Mouse (Mus musculus): Measurements from ENCODE around the gene Pcnt. TPM values are rescaled to one million over a fixed set of nuclear protein-coding genes. Genes with fewer than 3 reads are reported as not detected.

Gene Pcnt
- polyA plus RNA-seq, 1 experiment from 2014 or later, result 5.4 TPM

DNA sequence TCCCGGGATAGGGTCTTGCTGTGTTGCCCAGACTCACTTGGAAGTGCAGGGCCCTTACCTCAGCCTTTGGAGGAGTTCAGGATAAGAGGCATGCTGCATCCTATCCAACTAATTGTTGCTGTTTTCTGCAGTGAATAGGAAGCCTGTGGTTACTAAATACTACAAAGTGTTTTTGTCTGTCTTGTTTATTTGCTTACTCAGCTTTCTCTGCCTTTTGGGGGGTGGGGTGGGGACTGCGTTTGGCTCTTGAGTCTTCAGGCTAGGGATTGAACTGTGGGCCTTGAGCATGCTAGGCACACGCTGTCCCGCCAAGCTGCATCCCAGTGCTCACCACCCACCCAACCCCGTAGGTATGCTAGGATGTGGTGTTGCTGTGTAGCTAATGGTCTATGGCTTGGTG lies 31.2 kb upstream of the Pcnt start:
- DNase-seq, result no peak
- no peak overlapping the region for H3K9ac ChIP-seq (replicated peaks)
- no peak overlapping the region for H3K4me3 ChIP-seq (ENCODE audit: low read depth, low read length)

DNA sequence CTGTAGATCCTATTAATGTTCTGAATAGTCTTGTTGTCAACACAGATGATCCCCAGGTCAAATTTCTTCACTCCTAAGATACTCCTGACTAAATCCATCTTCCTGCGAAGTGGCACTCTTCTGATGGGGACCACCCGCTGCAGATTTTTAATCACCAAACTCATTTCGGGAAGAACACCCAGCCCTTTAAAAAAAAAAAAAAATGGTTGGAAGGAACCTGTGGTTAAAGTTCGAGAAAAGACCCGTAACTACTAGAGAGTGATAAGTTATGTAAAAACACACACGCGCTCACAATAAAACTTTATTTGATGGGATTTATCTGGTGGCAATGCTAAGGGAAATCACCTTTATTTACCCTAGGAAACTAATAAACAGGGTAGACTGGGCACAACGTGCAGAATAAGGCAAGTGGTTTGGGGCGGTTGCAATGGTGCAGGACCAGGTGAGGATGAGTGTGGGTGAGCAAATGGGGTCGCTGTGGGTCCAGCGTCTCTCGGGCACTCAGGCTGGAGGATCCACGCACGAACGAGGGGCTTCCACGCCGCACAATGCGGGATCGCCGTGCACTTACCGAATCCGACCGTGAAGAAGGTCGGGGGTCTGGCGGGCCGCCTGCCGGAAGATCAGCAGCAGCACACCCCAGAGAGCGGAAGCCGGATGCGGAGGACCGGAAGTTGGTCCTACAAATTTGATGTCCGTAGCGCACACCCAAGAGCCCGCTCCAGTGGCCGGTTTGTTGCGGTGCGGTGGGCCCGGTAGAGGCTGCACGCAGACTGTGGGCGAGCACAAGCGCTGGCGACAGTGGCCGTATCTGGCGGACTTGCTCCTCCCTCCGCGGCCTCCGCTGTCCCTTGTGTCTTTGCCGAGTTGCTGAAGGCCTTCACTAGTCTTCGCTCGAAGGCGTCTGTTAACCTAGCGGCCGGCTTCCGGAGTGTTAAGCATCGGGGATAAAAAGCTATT lies 25.9 kb upstream of the Pcnt start, which contains the start of the genes Mcm3ap and Ybey:
Gene Mcm3ap, plus strand, starts transcription at position 725 of the 960 bp plus-strand sequence.
Gene Ybey, minus strand, starts transcription at position 912 of the 960 bp plus-strand sequence.
- H3K27me3 ChIP-seq (ENCODE audit: insufficient read depth, low read length), result no peaks in the 10 kb centered on the region
- DNase-seq, result peak; percentile 92
- H3K4me2 ChIP-seq (ENCODE audit: low read depth, low read length), result peak within 1 kb of the TSS; percentile 73
- H3K27ac ChIP-seq (ENCODE audit: low read depth), result peak within 1 kb of the TSS; percentile 78
- H3K9ac ChIP-seq (replicated peaks), result peak within 1 kb of the TSS; percentile 83
- WGBS (ENCODE audit: insufficient replicate concordance), result 1% methylated on average over 55 of the region's 55 CpGs
- H3K36me3 ChIP-seq (replicated peaks; ENCODE audit: insufficient read depth, low read length), result peaks cover 28% of the 10 kb centered on the region
- H3K4me1 ChIP-seq (ENCODE audit: insufficient read depth), result 0 out of 2 replicates have a peak, but pooled peaks cover 3% of the 10 kb centered on the region
- ATAC-seq, result peak; percentile 98
- no peaks in the 10 kb centered on the region for H3K9me3 ChIP-seq (ENCODE audit: low read length)
- TF ChIP-seq CTCF (IDR thresholded peaks at IDR 0.05; ENCODE audit: low read depth) (peak; percentile 61), EP300 (IDR thresholded peaks at IDR 0.05; ENCODE audit: low read depth) (no peak)
- H3K4me3 ChIP-seq (ENCODE audit: low read depth, low read length), result peak within 1 kb of the TSS; percentile 79

More for the DNA sequence above, 31.2 kb upstream of the Pcnt start:
- H3K27me3 ChIP-seq (ENCODE audit: insufficient read depth, low read length), result no peaks in the 10 kb centered on the region
- 92% methylated on average over 5 of the region's 5 CpGs for WGBS (ENCODE audit: insufficient replicate concordance)
- H3K27ac ChIP-seq (ENCODE audit: low read depth), result no peak overlapping the region
- no peaks in the 10 kb centered on the region for H3K9me3 ChIP-seq (ENCODE audit: low read length)
- no peak for ATAC-seq
- TF ChIP-seq CTCF (IDR thresholded peaks at IDR 0.05; ENCODE audit: low read depth), result no peak
- TF ChIP-seq EP300 (IDR thresholded peaks at IDR 0.05; ENCODE audit: low read depth), result no peak
- no peak overlapping the region for H3K4me2 ChIP-seq (ENCODE audit: low read depth, low read length)
- peaks cover 66% of the 10 kb centered on the region for H3K36me3 ChIP-seq (replicated peaks; ENCODE audit: insufficient read depth, low read length)
- H3K4me1 ChIP-seq (ENCODE audit: insufficient read depth), result no peaks in the 10 kb centered on the region

GRCm38 (mm10) chr10:76462721-76463120 lies 20.1 kb upstream of the Pcnt start:
- Histone ChIP-seq H3K4me1 (ENCODE audit: insufficient read depth) (0 out of 2 replicates have a peak, but pooled peaks cover 1% of the 10 kb centered on the region), H3K36me3 (replicated peaks; ENCODE audit: insufficient read depth, low read length) (0 out of 2 replicates have a peak, but pooled peaks cover 6% of the 10 kb centered on the region), H3K9me3 (ENCODE audit: low read length) (peaks cover 7% of the 10 kb centered on the region), H3K4me3 (ENCODE audit: low read depth, low read length) (no peak overlapping the region), H3K4me2 (ENCODE audit: low read depth, low read length) (no peak overlapping the region), H3K9ac (replicated peaks) (no peak overlapping the region), H3K27me3 (ENCODE audit: insufficient read depth, low read length) (no peaks in the 10 kb centered on the region), H3K27ac (ENCODE audit: low read depth) (no peak overlapping the region)
- WGBS (ENCODE audit: insufficient replicate concordance), result 82% methylated on average over 6 of the region's 6 CpGs
- no peak for ATAC-seq
- TF ChIP-seq CTCF (IDR thresholded peaks at IDR 0.05; ENCODE audit: low read depth) (no peak), EP300 (IDR thresholded peaks at IDR 0.05; ENCODE audit: low read depth) (no peak)
- DNase-seq, result no peak

DNA sequence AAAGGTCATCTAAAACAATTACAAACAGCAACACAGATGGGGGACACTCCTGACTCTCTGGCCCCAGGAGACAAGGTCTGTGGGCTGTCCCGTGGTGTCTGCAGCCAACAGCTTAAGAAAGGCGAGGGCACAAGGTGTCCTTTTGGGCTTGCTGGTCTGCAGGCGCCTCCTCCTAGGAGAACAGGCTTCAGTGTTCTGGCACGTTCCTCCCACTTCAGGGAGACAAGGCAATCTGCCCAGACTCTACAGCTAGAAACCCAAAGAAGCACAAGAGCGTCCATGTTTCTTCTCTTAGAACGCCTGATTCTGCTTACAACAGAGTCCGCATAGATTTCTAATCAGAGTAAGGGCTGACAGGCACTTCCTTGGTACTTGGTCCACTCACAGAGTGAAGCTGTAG lies 19.7 kb upstream of the Pcnt start:
- ATAC-seq (no peak), DNase-seq (no peak)
- H3K4me3 ChIP-seq (ENCODE audit: low read depth, low read length), result no peak overlapping the region
- no peak overlapping the region for H3K4me2 ChIP-seq (ENCODE audit: low read depth, low read length)
- H3K27ac ChIP-seq (ENCODE audit: low read depth), result no peak overlapping the region
- 0 out of 2 replicates have a peak, but pooled peaks cover 6% of the 10 kb centered on the region for H3K36me3 ChIP-seq (replicated peaks; ENCODE audit: insufficient read depth, low read length)
- WGBS (ENCODE audit: insufficient replicate concordance), result 84% methylated on average over 7 of the region's 7 CpGs
- no peaks in the 10 kb centered on the region for H3K4me1 ChIP-seq (ENCODE audit: insufficient read depth)
- peaks cover 7% of the 10 kb centered on the region for H3K9me3 ChIP-seq (ENCODE audit: low read length)
- no peak for TF ChIP-seq CTCF (IDR thresholded peaks at IDR 0.05; ENCODE audit: low read depth)
- no peak for TF ChIP-seq EP300 (IDR thresholded peaks at IDR 0.05; ENCODE audit: low read depth)
- no peak overlapping the region for H3K9ac ChIP-seq (replicated peaks)
- H3K27me3 ChIP-seq (ENCODE audit: insufficient read depth, low read length), result no peaks in the 10 kb centered on the region

DNA sequence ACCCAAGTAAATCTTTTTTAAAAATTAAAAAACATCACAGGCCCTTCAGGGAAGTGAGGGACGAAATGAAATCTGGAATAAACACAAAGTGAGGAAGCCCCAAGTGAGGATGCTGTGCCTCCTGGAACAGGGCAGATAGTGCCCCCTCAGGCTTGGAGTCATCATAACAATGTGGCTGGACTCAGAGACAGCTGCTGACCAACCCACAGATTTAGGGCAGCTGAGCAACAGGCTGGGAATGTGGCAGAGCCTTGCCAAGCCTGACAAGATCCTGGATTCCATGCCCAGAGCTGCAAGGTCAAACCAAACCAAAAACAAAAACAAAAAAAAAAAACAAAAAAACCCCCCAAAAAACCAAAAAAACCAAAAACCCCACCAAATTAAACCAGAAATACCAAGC lies 18.7 kb upstream of the Pcnt start:
- ATAC-seq (no peak), DNase-seq (no peak)
- H3K27me3 ChIP-seq (ENCODE audit: insufficient read depth, low read length), result no peaks in the 10 kb centered on the region
- H3K36me3 ChIP-seq (replicated peaks; ENCODE audit: insufficient read depth, low read length), result 0 out of 2 replicates have a peak, but pooled peaks cover 6% of the 10 kb centered on the region
- no peak overlapping the region for H3K27ac ChIP-seq (ENCODE audit: low read depth)
- H3K4me1 ChIP-seq (ENCODE audit: insufficient read depth), result no peaks in the 10 kb centered on the region
- 81% methylated on average over 1 of the region's 1 CpGs for WGBS (ENCODE audit: insufficient replicate concordance)
- no peak overlapping the region for H3K4me2 ChIP-seq (ENCODE audit: low read depth, low read length)
- no peak overlapping the region for H3K9ac ChIP-seq (replicated peaks)
- TF ChIP-seq EP300 (IDR thresholded peaks at IDR 0.05; ENCODE audit: low read depth), result no peak
- no peak for TF ChIP-seq CTCF (IDR thresholded peaks at IDR 0.05; ENCODE audit: low read depth)
- H3K9me3 ChIP-seq (ENCODE audit: low read length), result peaks cover 7% of the 10 kb centered on the region
- no peak overlapping the region for H3K4me3 ChIP-seq (ENCODE audit: low read depth, low read length)

GRCm38 (mm10) chr10:76455289-76455688 lies 12.7 kb upstream of the Pcnt start:
- 43% methylated on average over 5 of the region's 5 CpGs for WGBS (ENCODE audit: insufficient replicate concordance)
- TF ChIP-seq CTCF (IDR thresholded peaks at IDR 0.05; ENCODE audit: low read depth) (peak; percentile 78), EP300 (IDR thresholded peaks at IDR 0.05; ENCODE audit: low read depth) (no peak)
- no peak overlapping the region for H3K4me3 ChIP-seq (ENCODE audit: low read depth, low read length)
- no peaks in the 10 kb centered on the region for H3K4me1 ChIP-seq (ENCODE audit: insufficient read depth)
- H3K27me3 ChIP-seq (ENCODE audit: insufficient read depth, low read length), result no peaks in the 10 kb centered on the region
- no peak overlapping the region for H3K27ac ChIP-seq (ENCODE audit: low read depth)
- no peaks in the 10 kb centered on the region for H3K36me3 ChIP-seq (replicated peaks; ENCODE audit: insufficient read depth, low read length)
- no peak overlapping the region for H3K4me2 ChIP-seq (ENCODE audit: low read depth, low read length)
- H3K9ac ChIP-seq (replicated peaks), result no peak overlapping the region
- peaks cover 7% of the 10 kb centered on the region for H3K9me3 ChIP-seq (ENCODE audit: low read length)
- ATAC-seq (no peak), DNase-seq (peak; percentile 59)

Measured in liver, postnatal 0 days (tissue).